Mouse (Mus musculus) thymus, postnatal 10 days (tissue): ENCODE measurements around the gene Eif4enif1.
"Not testable (repeated sequence)": the region's sequence is repeated elsewhere in the genome, so short reads cannot be mapped to it uniquely, and the experiment has no call there.

Experiments
- DNase-seq, 2 experiments: peaks; one replicate each; pipeline ENCODE4 v3.0.0; 2021; ENCODE audit warnings: low spot score in 2 of 2

The Eif4enif1 gene

GRCm38 (mm10) chr11:3181250-3181649, 20.9 kb upstream of the Eif4enif1 start:
- peak; percentile 76 to 83 for DNase-seq

- not testable (repeated sequence) for DNase-seq
Measured at GRCm38 (mm10) chr11:3181971-3182370, 20.2 kb upstream of the Eif4enif1 start.

- peak in 1 of 2 experiments; percentile 44 for DNase-seq
Measured at GRCm38 (mm10) chr11:3182707-3183106, 19.5 kb upstream of the Eif4enif1 start.

DNA sequence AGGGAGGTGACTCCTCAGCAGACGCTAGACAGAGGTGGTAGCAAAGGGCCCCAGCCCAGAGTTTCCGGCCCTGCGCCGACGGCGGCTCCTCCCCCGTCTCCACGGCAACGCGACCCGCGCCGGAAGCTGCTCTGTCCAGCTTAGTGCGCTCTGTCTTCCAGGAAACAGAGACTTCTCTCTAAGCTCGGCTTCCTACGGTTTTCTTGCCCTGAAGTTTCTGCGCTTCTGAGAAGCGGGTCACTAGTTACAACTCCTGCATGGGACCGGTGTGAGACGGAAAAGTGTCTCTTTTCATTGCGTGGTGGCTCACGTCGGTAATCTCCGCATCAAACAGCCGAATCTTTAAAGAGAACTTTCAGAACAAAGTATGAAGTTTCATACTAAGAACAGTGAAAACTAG, 8.8 kb upstream of the Eif4enif1 start, which contains the start of gene Sfi1:
Gene Sfi1, minus strand, starts transcription at position 101 of the 400 bp plus-strand sequence.
- no peak for DNase-seq

DNA sequence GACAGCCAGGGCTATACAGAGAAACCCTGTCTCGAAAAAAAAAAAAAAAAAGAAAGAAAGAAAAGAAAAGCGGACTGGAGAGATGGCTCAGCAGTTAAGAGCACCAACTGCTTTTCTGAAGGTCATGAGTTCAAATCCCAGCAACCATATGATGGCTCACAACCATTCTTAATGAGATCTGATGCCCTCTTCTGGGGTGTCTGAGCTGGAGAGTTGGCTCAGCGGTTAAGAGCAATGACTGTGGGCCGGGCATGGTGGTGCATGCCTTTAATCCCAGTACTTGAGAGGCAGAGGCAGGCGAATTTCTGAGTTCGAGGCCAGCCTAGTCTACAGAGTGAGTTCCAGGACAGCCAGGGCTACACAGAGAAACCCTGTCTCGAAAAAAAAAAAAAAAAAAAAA, 1.6 kb upstream of the Eif4enif1 start:
- not testable (repeated sequence) for DNase-seq

DNA sequence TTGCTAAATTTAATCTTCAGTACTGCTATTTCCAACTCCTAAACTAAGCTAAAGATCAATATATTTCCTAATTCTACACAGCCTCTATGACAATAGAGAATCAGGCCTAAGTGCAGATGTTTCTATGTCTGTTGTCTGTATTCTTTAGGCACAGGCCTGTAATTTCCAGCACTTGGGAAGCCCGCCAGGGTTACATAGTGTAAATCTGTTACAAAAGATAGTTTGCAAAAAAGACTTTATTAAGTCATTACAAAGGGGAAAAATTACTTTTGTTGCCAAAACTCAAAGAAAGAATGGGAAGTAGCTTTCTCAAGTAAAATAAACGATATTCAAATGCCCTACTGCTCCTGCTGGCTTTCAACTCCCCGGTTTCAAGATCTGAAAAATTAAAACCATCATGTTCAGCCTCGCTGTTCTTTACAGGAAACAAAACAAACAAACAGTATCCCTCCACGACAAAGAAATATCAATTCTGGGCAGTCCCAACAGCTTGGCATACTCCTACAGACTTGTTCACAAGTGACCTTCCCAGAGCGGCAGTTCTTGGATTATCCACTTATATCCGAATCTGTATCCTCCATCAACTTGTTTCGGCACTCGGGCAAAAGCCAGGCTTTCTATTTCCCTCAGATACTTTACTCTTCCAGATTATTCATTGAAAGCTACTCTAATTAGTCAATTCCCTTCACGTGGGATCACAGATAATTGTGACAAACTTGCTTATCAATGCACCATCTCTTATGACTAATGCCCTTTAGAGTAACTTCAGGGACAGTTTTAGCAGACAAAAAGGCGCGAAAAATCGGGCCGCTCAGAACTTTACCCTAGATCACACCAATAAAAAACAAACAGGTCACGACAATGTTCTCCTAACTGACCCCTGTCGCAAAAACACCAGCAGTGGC, 614 bp upstream of the Eif4enif1 start:
- DNase-seq, result no peak

- DNase-seq, result peak; percentile 52
Measured at GRCm38 (mm10) chr11:3202781-3203441, 719 bp downstream of the Eif4enif1 start.

GRCm38 (mm10) chr11:3203771-3204170, 1.6 kb downstream of the Eif4enif1 start:
- DNase-seq, result no peak

GRCm38 (mm10) chr11:3205207-3205606, 3.0 kb downstream of the Eif4enif1 start:
- no peak for DNase-seq

DNA sequence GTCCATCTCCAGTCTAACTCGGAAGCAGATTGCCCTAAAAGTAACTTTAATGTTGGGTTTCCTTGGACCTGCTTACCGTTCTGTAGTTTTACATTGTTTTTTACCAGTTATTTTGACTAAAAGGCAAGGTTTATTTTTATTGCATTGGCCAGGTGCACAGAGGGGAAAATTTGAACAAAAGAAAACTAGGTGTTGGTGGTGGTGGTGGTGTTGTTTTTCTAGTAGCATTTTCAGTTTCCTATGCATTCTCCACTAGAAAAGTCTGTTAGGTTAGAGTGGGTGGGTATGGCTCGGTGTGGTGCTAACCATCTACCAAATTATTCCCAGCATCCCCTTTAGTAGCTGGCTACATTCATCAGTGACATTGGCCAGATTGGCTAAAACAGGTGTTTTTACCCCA, 4.6 kb downstream of the Eif4enif1 start:
- DNase-seq, result no peak

- DNase-seq, result no peak
Measured at GRCm38 (mm10) chr11:3212526-3212925, 10.3 kb downstream of the Eif4enif1 start.

- no peak for DNase-seq
Measured at GRCm38 (mm10) chr11:3223105-3223504, 20.9 kb downstream of the Eif4enif1 start.

GRCm38 (mm10) chr11:3227113-3227512, 24.9 kb downstream of the Eif4enif1 start:
- no peak for DNase-seq

GRCm38 (mm10) chr11:3232248-3232647, 30.1 kb downstream of the Eif4enif1 start:
- DNase-seq, result no peak

GRCm38 (mm10) chr11:3233704-3234103, 31.5 kb downstream of the Eif4enif1 start:
- DNase-seq, result no peak

DNA sequence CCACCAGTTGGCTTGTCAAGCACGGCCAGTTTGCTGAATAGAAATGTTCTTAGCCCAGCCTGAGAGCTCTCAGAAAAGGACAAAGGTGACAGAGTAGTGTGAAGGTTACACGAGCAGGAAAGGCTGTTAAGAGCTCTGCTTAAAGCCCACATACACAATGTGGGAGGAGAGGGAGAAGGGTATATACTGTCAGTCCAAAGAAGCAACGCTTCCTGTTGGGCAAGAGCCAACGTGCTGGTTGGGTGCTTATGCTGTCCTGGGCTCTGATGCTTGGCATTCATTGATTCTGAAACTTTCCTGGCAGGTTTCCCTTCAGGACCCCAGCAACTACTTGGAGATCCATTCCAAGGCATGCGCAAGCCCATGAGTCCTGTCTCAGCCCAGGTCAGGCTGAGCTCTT, 33.1 kb downstream of the Eif4enif1 start:
- DNase-seq, result no peak

GRCm38 (mm10) chr11:3242395-3242794, 40.2 kb downstream of the Eif4enif1 start:
- no peak for DNase-seq

- DNase-seq, result no peak
Measured at GRCm38 (mm10) chr11:3243771-3244170, 41.6 kb downstream of the Eif4enif1 start.

GRCm38 (mm10) chr11:3247387-3247786, 45.2 kb downstream of the Eif4enif1 start:
- DNase-seq, result no peak

DNA sequence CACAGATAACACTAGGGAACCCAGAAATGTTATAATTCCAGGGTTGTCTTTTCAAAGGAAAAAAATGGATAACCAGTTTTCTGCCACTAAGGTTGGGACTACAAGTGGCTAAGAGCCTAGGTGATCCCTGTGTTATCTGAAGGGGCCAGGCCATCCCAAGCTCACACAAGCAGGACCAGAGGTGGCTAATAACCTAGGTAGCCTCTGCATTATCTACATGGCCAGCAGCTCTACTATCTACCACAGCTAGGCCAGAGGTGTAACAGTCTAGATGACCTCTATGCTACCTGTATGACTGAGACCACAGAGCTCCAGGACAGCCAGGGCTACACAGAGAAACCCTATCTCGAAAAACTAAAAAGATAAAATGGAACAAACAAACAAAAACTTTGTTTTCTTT, 57.3 kb downstream of the Eif4enif1 start:
- no peak for DNase-seq

DNA sequence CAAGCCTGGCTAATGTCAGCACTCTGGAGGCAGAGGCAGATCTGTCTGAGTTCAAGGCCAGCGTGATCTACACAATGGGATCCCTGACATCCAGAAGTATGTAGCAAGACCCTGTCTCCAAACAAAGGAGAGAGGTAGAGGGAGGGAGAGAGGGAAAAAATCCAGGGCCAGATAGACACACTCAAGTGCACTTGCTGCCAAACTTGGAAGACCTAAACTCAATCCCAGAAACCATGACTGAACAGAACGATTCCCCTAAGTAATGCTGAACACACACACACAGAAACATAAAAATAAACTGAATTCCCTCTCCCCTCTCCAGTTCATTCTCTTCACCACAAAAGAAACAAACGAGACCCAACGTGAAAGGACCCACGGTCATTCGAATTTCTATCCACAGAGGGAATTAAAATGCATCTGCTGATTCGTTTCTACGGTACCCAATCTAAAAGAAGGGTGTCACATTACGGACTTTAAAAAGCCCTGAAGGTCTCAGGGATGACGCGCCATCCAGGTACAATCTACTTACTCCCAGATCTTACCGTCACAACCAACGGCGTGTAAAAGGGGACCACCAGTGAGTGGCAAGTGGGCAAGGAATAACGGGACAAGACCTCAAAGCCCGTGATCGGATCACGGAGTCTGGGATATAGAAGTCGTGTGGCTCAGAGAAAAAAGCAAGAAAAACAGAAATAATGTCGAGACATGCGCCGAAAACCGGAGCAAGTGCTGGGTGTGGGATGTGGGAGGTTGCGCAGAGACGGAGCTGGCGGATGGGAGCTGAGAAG, 63.3 kb downstream of the Eif4enif1 start:
- DNase-seq, result peak in 1 of 2 experiments; percentile 10

GRCm38 (mm10) chr11:3266079-3266685, 64.0 kb downstream of the Eif4enif1 start, which contains the start of gene Drg1:
TSS of gene Drg1 (minus strand) at chr11:3266415.
- DNase-seq, result peak; percentile 88 to 90
